Mouse (Mus musculus): ENCODE measurements around the gene Itgb1bp1. TPM values are rescaled to one million over a fixed set of nuclear protein-coding genes. Genes with fewer than 3 reads are reported as not detected.
A peak's percentile ranks its signal among the peaks of the same experiment; 100 is the strongest.

Itgb1bp1 gene
- polyA plus RNA-seq, 1 experiment from 2014 or later: 43.5 TPM

DNA sequence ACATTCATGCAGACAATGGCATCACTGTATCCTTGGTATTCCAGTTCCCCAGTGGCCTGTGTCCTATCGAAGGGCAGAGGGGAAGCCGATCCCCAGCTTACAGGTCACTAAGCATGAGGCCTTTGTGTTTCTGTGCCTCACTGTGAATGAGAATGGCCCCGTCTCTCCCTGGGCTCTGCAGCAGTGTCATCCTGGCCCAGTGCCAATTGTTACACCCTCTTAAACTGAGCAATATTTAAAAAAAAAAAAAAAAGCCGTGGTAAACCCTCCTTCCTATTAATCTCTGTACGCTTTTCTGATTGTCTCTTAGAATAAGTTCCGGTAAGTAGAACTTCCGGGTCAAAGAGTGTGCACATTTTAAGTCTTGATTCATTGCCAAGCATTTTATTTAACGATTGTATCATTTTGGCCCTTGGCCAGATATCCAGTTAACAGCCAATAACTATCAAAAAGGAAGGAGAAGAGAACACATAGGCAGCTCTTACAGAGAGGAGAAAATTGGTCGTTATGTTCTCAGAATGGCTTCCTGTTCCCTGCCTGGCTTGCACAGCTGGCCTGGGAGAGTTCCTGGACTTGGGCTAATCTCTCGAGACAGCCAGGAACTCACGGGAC, 81.3 kb downstream of the Itgb1bp1 start:
- 41% methylated on average over 11 of the region's 11 CpGs for WGBS
- peak overlapping the region; percentile 21; the same call in 1 of the 2 replicates for H3K27ac ChIP-seq (ENCODE audit: low read depth, low read length)

DNA sequence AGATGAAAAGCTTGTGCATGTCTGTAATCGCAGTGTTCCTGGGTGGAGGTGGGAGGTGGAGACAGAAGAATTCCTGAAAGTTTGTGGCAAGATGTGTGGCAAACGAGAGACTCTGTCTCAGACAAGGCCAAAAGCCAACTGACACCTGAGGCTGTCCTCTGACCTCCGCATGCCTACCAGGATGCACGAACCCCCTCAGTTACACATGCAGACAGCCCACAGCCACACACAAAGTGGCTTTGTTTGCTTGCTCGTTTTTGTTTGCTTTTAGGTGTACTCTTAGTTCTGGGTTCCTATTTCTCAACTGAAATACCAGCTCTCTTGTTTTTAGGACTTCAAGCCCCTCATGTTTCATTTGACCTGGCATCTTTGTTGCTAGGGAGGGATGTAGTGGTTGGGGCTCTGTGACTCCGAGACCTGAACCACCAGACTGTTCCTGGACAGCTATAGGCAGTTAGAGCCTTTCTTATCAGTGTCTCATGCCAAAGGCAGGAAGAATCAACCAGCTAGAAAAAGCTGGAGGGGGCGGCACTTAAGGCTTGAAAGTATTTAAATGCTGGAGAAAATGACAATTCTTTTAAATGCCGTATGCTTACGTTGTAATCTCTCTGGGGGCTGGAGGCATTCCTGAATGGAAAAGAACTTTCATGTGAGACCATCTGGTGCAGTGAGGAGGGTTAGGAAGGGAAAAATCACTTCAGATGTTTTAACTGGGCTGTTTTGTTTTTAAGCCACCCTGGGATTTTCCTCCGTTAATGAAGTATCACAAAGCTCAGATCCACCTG, 84.4 kb downstream of the Itgb1bp1 start:
- no peak for ATAC-seq (ENCODE audit: low FRiP score, low TSS enrichment)
- peaks cover 15% of the 10 kb centered on the region for H3K36me3 ChIP-seq (ENCODE audit: control insufficient read depth, insufficient read depth, low read length)
- no peak overlapping the region for H3K9ac ChIP-seq (ENCODE audit: low read depth, low read length)
- 75% methylated on average over 10 of the region's 10 CpGs for WGBS
- no peaks in the 10 kb centered on the region for H3K27me3 ChIP-seq (ENCODE audit: control insufficient read depth, insufficient read depth, low read length)
- no peak overlapping the region for H3K27ac ChIP-seq (ENCODE audit: low read depth, low read length)
- H3K4me1 ChIP-seq (ENCODE audit: control insufficient read depth, insufficient read depth, low read length): peaks cover 12% of the 10 kb centered on the region; the same call in 1 of the 2 replicates
- H3K4me3 ChIP-seq (ENCODE audit: low read length): no peak overlapping the region
- no peaks in the 10 kb centered on the region for H3K9me3 ChIP-seq (ENCODE audit: control insufficient read depth, low read length)
- H3K4me2 ChIP-seq (replicated peaks; ENCODE audit: low read depth, low read length): no peak overlapping the region

More for the DNA sequence above, 81.3 kb downstream of the Itgb1bp1 start:
- H3K36me3 ChIP-seq (ENCODE audit: control insufficient read depth, insufficient read depth, low read length): peaks cover 12% of the 10 kb centered on the region
- no peaks in the 10 kb centered on the region for H3K27me3 ChIP-seq (ENCODE audit: control insufficient read depth, insufficient read depth, low read length)
- peak; percentile 36; the same call in 1 of the 2 replicates for ATAC-seq (ENCODE audit: low FRiP score, low TSS enrichment)
- no peak overlapping the region for H3K4me2 ChIP-seq (replicated peaks; ENCODE audit: low read depth, low read length)
- peaks cover 12% of the 10 kb centered on the region; the same call in 1 of the 2 replicates for H3K4me1 ChIP-seq (ENCODE audit: control insufficient read depth, insufficient read depth, low read length)
- H3K9ac ChIP-seq (ENCODE audit: low read depth, low read length): no peak overlapping the region
- no peaks in the 10 kb centered on the region for H3K9me3 ChIP-seq (ENCODE audit: control insufficient read depth, low read length)
- no peak overlapping the region for H3K4me3 ChIP-seq (ENCODE audit: low read length)

- H3K36me3 ChIP-seq (ENCODE audit: control insufficient read depth, insufficient read depth, low read length): peaks cover 5% of the 10 kb centered on the region; the same call in 1 of the 2 replicates
- ATAC-seq (ENCODE audit: low FRiP score, low TSS enrichment): no peak
- no peaks in the 10 kb centered on the region for H3K27me3 ChIP-seq (ENCODE audit: control insufficient read depth, insufficient read depth, low read length)
- H3K9me3 ChIP-seq (ENCODE audit: control insufficient read depth, low read length): no peaks in the 10 kb centered on the region
- no peak overlapping the region for H3K4me2 ChIP-seq (replicated peaks; ENCODE audit: low read depth, low read length)
- WGBS: 78% methylated on average over 8 of the region's 8 CpGs
- no peak overlapping the region for H3K27ac ChIP-seq (ENCODE audit: low read depth, low read length)
- no peak overlapping the region for H3K9ac ChIP-seq (ENCODE audit: low read depth, low read length)
- peaks cover 12% of the 10 kb centered on the region; the same call in 1 of the 2 replicates for H3K4me1 ChIP-seq (ENCODE audit: control insufficient read depth, insufficient read depth, low read length)
- H3K4me3 ChIP-seq (ENCODE audit: low read length): no peak overlapping the region
These were observed 85.5 kb downstream of the Itgb1bp1 start for GRCm38 (mm10) chr12:21200613-21201012.

DNA sequence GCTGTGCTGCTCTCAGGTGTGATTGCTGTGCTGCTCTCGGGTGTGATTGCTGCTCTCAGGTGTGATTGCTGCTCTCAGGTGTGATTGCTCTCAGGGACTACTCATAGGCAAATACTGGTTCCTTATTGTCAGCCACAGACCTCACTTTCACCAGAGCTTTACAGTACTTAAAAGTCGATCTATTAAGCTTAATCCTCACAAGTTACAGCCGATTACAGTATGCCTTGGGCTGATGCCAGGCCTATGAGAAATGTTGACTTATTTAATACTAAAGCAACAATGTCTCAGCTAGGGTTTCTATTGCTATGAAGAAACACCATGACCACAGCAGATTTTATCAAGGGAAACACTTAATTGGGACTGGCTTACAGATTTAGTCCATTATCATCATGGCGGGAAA, 89.7 kb downstream of the Itgb1bp1 start:
- no peak overlapping the region for H3K27ac ChIP-seq (ENCODE audit: low read depth, low read length)
- 86% methylated on average over 4 of the region's 4 CpGs for WGBS
- no peak overlapping the region for H3K9ac ChIP-seq (ENCODE audit: low read depth, low read length)
- no peak overlapping the region for H3K4me3 ChIP-seq (ENCODE audit: low read length)
- no peaks in the 10 kb centered on the region for H3K27me3 ChIP-seq (ENCODE audit: control insufficient read depth, insufficient read depth, low read length)
- 0 out of 2 replicates have a peak, but pooled peaks cover 3% of the 10 kb centered on the region for H3K4me1 ChIP-seq (ENCODE audit: control insufficient read depth, insufficient read depth, low read length)
- ATAC-seq (ENCODE audit: low FRiP score, low TSS enrichment): no peak
- no peaks in the 10 kb centered on the region for H3K9me3 ChIP-seq (ENCODE audit: control insufficient read depth, low read length)
- H3K4me2 ChIP-seq (replicated peaks; ENCODE audit: low read depth, low read length): no peak overlapping the region
- H3K36me3 ChIP-seq (ENCODE audit: control insufficient read depth, insufficient read depth, low read length): peaks cover 5% of the 10 kb centered on the region; the same call in 1 of the 2 replicates

DNA sequence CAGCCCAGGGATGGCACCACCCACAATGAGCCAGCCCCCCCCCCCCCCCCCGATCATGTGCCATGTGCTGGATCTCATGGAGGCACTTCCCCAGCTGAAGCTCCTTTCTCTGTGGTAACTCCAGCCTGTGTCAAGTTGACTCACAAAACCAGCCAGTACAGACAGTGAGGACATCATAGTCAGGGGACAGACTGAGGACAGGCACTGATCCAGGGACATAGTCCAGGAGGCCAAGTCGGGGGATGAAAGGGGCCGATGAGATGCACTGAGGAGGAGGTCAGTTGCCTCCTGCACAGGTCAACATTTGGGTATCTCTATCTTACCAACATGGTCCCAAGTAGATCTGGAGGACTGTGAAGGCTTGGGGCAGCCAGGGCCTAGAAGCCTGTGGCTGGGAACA, 90.6 kb downstream of the Itgb1bp1 start:
- Histone ChIP-seq H3K27me3 (ENCODE audit: control insufficient read depth, insufficient read depth, low read length) (no peaks in the 10 kb centered on the region), H3K4me2 (replicated peaks; ENCODE audit: low read depth, low read length) (no peak overlapping the region), H3K27ac (ENCODE audit: low read depth, low read length) (no peak overlapping the region), H3K4me3 (ENCODE audit: low read length) (no peak overlapping the region), H3K9ac (ENCODE audit: low read depth, low read length) (no peak overlapping the region), H3K4me1 (ENCODE audit: control insufficient read depth, insufficient read depth, low read length) (no peaks in the 10 kb centered on the region), H3K9me3 (ENCODE audit: control insufficient read depth, low read length) (no peaks in the 10 kb centered on the region), H3K36me3 (ENCODE audit: control insufficient read depth, insufficient read depth, low read length) (peaks cover 5% of the 10 kb centered on the region; the same call in 1 of the 2 replicates)
- no peak for ATAC-seq (ENCODE audit: low FRiP score, low TSS enrichment)
- 88% methylated on average over 2 of the region's 3 CpGs for WGBS

DNA sequence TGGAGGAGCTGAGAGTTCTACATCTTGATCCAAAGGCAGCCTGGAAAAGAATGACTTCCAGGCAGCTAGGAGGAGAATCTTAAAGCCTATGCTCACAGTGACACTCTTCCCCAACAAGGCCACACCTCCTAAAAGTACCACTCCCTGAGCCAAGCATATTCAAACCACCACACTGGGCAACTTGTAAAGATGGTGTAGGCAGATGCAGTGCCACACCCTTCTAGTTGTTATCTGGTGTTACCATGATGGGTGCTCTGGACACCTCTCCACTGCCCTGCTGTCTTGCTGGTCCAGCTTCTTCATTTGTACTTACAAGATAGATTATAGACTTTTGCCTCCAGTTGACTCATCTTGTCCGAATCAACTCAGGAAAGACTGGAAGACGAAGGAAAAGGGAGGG, 94.5 kb downstream of the Itgb1bp1 start:
- H3K27me3 ChIP-seq (ENCODE audit: control insufficient read depth, insufficient read depth, low read length): no peaks in the 10 kb centered on the region
- H3K9ac ChIP-seq (ENCODE audit: low read depth, low read length): no peak overlapping the region
- H3K36me3 ChIP-seq (ENCODE audit: control insufficient read depth, insufficient read depth, low read length): no peaks in the 10 kb centered on the region; the same call in 1 of the 2 replicates
- no peaks in the 10 kb centered on the region for H3K4me1 ChIP-seq (ENCODE audit: control insufficient read depth, insufficient read depth, low read length)
- H3K4me3 ChIP-seq (ENCODE audit: low read length): no peak overlapping the region
- no peak for ATAC-seq (ENCODE audit: low FRiP score, low TSS enrichment)
- H3K27ac ChIP-seq (ENCODE audit: low read depth, low read length): no peak overlapping the region
- H3K9me3 ChIP-seq (ENCODE audit: control insufficient read depth, low read length): no peaks in the 10 kb centered on the region
- no peak overlapping the region for H3K4me2 ChIP-seq (replicated peaks; ENCODE audit: low read depth, low read length)
- WGBS: 81% methylated on average over 2 of the region's 2 CpGs

Other genes starting within 250 kb of the Itgb1bp1 start
- gene Cpsf3, start 893 bp downstream of the Itgb1bp1 start, polyA plus RNA-seq (2014; fragmentation: Nextera tagmentation; extraction: Ambion mirVana): 87.6 and 120 TPM in 2 replicates
- 74.6 and 75.2 TPM in 2 replicates for gene Iah1, start 30.1 kb upstream of the Itgb1bp1 start, polyA plus RNA-seq (2014; fragmentation: Nextera tagmentation; extraction: Ambion mirVana)
- 28.6 and 46.8 TPM in 2 replicates for gene Adam17, start 87.3 kb upstream of the Itgb1bp1 start, polyA plus RNA-seq (2014; fragmentation: Nextera tagmentation; extraction: Ambion mirVana)
- 785 and 857 TPM in 2 replicates for gene Ywhaq, start 131.4 kb upstream of the Itgb1bp1 start, polyA plus RNA-seq (2014; fragmentation: Nextera tagmentation; extraction: Ambion mirVana)

All from kidney, embryonic 14.5 days (tissue).